Mouse (Mus musculus) bone marrow macrophage, adult 2 months (primary cell): ENCODE measurements around the gene Sema4b. TPM values are rescaled to one million over a fixed set of nuclear protein-coding genes. Genes with fewer than 3 reads are reported as not detected.

ENCODE experiments used
- H3K27ac ChIP-seq: 2 replicates; pipeline ENCODE4 v1.5.1; 2012; ENCODE audit warnings: low read depth, low read length; ENCODE audit not compliant: insufficient read depth
- H3K4me1 ChIP-seq: 2 replicates; pipeline ENCODE4 v1.6.1; 2012; ENCODE audit warnings: low read length; ENCODE audit not compliant: control insufficient read depth, insufficient read depth
- H3K4me3 ChIP-seq: 2 replicates; pipeline ENCODE4 v1.5.1; 2012; ENCODE audit warnings: mild to moderate bottlenecking, low read length, moderate library complexity; ENCODE audit not compliant: insufficient read depth
- CTCF ChIP-seq: IDR thresholded peaks from 2 replicates; pipeline ENCODE4 v1.5.1; 2012; ENCODE audit warnings: low read depth, mild to moderate bottlenecking, low read length, moderate library complexity
- POLR2A ChIP-seq: IDR thresholded peaks from 2 replicates; pipeline ENCODE4 v1.6.1; 2012; ENCODE audit warnings: mild to moderate bottlenecking, low read depth, low read length, borderline replicate concordance
- polyA plus RNA-seq: library from polyadenylated mRNA; stranded (reverse); fragments of >200 nt; gene quantifications from 2 replicates; pipeline ENCODE4 v1.2.4, GENCODE M21; 2012; ENCODE audit not compliant: missing spikeins, insufficient read depth, insufficient read length

The Sema4b gene
- polyA plus RNA-seq, 1 experiment = 13.5 TPM

- Histone ChIP-seq H3K4me1 (peaks cover 13% of the 10 kb centered on the region), H3K27ac (no peak overlapping the region), H3K4me3 (no peak overlapping the region)
- no peak for TF ChIP-seq POLR2A
- TF ChIP-seq CTCF = no peak
Observed at GRCm38 (mm10) chr7:80273456-80273855, 86.8 kb downstream of the Sema4b start.

Other genes starting within 250 kb of the Sema4b start
- 125 and 138 TPM in 2 replicates for gene Zfp710, start 162.0 kb upstream of the Sema4b start, polyA plus RNA-seq
- gene Idh2, start 71.4 kb upstream of the Sema4b start, polyA plus RNA-seq = 48.6 and 55.9 TPM in 2 replicates
- 69.3 and 76.2 TPM in 2 replicates for gene Cib1, start 46.0 kb downstream of the Sema4b start, polyA plus RNA-seq
- gene Gdpgp1, start 46.0 kb downstream of the Sema4b start, polyA plus RNA-seq = 3.1 and 3.5 TPM in 2 replicates
- not detected in 2 replicates for gene Ttll13, start 59.5 kb downstream of the Sema4b start, polyA plus RNA-seq
- 23.2 and 24.0 TPM in 2 replicates for gene Ngrn, start 74.4 kb downstream of the Sema4b start, polyA plus RNA-seq
- gene Vps33b, start 82.8 kb downstream of the Sema4b start, polyA plus RNA-seq = 12.9 and 13.5 TPM in 2 replicates
- gene Prc1, start 107.6 kb downstream of the Sema4b start, polyA plus RNA-seq = 66.9 and 68.7 TPM in 2 replicates
- gene Rccd1, start 137.6 kb downstream of the Sema4b start, polyA plus RNA-seq = 5.5 and 6.8 TPM in 2 replicates
- gene Unc45a, start 154.2 kb downstream of the Sema4b start, polyA plus RNA-seq = 13.3 and 17.6 TPM in 2 replicates
- gene Hddc3, start 156.3 kb downstream of the Sema4b start, polyA plus RNA-seq = 6.2 and 7.5 TPM in 2 replicates
- gene Man2a2, start 184.5 kb downstream of the Sema4b start, polyA plus RNA-seq = 75.2 and 75.7 TPM in 2 replicates
- 238 TPM in 2 replicates for gene Fes, start 201.1 kb downstream of the Sema4b start, polyA plus RNA-seq
- 70.6 and 73.7 TPM in 2 replicates for gene Furin, start 218.6 kb downstream of the Sema4b start, polyA plus RNA-seq